Mouse (Mus musculus) 3T3-L1 (cell line): ENCODE data around the gene Olfr824.
"Not testable (repeated sequence)": the region's sequence is repeated elsewhere in the genome, so short reads cannot be mapped to it uniquely, and the experiment has no call there.

Source experiments
- DNase-seq: peaks from one replicate; pipeline ENCODE4 v3.0.0-alpha.2; 2015; ENCODE audit warnings: low read depth, low spot score

Gene Olfr824

DNA sequence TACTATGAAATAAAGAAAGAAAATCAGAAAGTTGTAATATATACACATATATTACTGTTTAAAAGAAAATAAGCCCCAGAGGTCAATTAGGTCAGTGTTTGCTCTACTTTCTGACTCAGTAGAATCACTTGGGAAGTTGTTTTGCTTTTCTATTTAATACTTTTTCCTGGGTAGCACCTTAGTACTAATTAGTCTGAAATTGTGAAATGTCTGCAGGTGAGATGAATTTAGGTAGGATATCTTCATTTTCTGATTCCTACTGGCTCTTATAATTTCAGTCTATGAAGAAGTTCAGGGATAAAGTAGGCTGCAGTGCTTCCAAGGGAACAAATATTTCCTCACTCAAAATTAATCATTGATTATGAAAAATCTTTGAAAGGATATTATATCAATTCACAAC is at the start of gene Olfr824:
Gene Olfr824 (minus strand): TSS at position 101 of the 400 bp plus-strand sequence.
- DNase-seq: not testable (repeated sequence)

- no peak for DNase-seq
These were observed 36.9 kb upstream of the Olfr824 start, which contains the start of gene Olfr825 for GRCm38 (mm10) chr10:130166666-130167065. Olfr825 (minus strand) TSS chr10:130166766.

DNA sequence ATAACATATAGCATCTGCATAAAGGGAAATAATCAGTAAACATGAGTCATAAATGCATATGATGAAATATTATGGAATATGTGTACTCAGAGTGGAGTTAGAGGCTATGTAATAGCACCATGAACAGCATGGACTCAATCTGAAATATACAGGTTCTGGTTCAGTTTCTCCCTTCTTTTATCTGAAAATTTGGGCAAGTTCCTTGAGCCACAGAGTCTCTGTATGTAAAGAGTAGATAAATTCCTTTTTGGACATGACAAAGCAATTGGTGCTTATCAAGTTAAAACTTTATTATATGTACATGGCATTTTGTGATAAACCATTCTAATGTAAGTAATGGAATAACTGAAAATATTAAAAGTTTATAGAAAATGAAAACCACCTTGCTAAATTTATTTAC is 35.4 kb upstream of the Olfr824 start:
- DNase-seq: no peak

DNA sequence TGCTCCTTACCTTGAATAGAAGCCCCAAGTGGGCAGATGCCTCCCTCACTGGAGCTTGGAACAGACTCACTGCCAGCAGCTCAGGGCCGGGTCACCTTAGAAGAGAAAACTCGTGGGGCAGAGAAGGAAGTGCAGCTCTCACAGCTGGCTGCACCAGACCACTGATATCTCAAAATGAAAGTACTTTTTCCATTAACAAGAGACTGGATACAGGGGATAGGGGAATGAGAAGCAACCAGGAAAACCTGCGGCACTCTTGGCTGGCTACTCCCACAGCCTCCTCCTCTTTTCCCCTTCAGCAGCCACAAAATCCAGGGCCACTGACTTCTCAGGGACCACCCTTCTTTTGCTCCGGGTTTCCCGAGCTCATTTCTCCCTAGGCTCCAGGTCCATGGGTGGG is 14.3 kb upstream of the Olfr824 start:
- no peak for DNase-seq

DNA sequence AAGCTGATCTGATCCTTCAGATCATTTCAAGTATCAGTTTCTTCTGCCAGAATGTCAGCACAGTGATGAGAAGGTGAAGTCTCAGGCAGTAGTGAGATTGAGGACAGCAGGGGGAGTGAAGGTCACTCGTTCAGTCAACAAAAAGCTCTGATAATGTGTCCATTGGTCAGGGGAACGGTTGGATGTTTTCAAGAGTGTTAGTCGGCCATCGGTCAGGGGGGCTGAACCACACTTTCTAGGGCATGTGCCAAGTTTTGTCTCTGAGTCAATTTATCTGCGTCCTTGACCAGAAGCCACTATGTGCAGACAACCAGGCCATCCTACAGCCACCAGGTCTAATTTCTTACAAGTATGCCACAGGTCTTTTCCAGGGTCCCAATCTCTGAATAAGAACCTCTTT is 12.7 kb upstream of the Olfr824 start:
- DNase-seq: not testable (repeated sequence)

DNA sequence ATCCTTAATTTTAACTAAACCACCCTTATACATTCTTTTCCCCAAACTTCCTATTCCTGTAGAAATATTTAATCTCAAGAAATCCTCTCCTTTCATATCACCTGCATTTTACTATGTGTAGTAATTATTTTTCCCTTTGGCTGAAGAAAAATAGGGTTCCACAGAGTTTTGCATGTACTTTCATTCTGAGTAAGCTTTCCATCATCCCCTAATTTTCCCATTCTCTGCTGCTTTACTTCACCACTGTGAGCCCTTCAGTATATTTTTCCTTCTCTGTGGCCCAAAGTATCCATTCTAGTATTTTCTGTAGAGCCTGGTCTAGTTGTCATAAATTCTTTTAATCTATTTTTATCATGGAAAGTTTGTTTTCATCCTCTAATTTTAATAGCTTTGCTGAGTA is 5.0 kb upstream of the Olfr824 start:
- no peak for DNase-seq

- not testable (repeated sequence) for DNase-seq
These were observed 13.8 kb downstream of the Olfr824 start for GRCm38 (mm10) chr10:130116045-130116444.

DNA sequence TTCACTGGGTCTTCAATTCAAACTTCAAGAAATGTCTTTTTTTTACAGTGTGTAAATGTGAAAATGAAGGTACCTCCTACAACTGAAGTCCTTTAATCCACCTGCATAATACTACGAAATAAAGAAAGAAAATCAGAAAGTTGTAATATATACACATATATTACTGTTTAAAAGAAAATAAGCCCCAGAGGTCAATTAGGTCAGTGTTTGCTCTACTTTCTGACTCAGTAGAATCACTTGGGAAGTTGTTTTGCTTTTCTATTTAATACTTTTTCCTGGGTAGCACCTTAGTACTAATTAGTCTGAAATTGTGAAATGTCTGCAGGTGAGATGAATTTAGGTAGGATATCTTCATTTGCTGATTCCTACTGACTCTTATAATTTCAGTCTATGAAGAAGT is 14.5 kb downstream of the Olfr824 start, which contains the start of gene Olfr823:
Gene Olfr823 (minus strand): TSS at position 101 of the 400 bp plus-strand sequence.
- not testable (repeated sequence) for DNase-seq

DNA sequence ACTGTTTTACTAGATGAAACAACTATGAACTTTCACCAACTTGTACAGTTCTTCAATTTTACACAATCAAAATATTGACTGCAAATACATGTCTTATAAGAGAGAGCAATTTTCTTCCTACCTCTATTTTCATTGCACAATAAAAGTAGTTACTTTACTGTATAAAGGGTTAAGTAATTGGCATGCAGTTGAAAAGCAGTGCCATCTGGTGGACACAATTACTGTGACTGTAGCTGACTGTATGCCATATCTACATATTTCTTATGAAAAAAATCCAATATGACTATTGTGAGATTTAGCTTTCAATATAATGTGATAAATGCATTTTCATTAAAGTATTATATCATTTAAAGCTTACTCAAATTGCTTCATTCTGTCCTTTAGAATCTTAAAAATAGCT is 33.7 kb downstream of the Olfr824 start:
- peak; percentile 40 for DNase-seq

GRCm38 (mm10) chr10:130092838-130093440 is 36.9 kb downstream of the Olfr824 start:
- DNase-seq: peak; percentile 75
